Mouse (Mus musculus): ENCODE results near the gene Igf1r.

DNA sequence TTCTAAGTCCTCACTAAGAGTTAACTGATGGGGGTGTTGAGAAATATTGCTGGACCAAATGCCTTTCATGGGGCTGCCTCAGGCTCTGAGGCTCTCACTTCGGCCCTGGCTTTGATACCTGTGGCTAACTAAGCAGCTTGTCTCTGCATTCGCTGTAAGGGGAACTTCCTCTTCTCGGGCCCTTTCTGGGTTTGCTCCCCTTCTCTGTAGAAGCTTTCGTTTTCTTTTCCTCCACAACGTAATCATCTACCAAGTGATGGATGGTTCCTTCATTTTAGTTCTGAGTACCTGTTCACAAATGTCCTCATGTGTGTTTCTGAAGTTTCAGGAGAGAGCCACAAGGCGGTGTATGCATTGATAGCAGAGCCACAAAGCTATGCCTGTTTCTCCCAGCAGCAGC is 256.4 kb downstream of the Igf1r start:
- TF ChIP-seq CTCF (IDR thresholded peaks at IDR 0.05; ENCODE audit: low read depth) (no peak), EP300 (IDR thresholded peaks at IDR 0.05; ENCODE audit: low read depth) (no peak)

Data from liver, postnatal 0 days (tissue).